Mouse (Mus musculus) splenic B cell, adult 2 months (primary cell): ENCODE results near the gene Uhrf2.

Source experiments
- DNase-seq: peaks from one replicate; pipeline ENCODE4 v3.0.0-alpha.2; 2011; ENCODE audit warnings: low read depth, low spot score
- H3K27me3 ChIP-seq: 2 replicates; pipeline ENCODE4 v1.6.1; 2012; ENCODE audit warnings: mild to moderate bottlenecking, low read length, moderate library complexity, mixed read lengths; ENCODE audit not compliant: control insufficient read depth, poor library complexity, insufficient read depth, severe bottlenecking
- H3K36me3 ChIP-seq: 2 replicates; pipeline ENCODE4 v1.6.1; 2012; ENCODE audit warnings: mild to moderate bottlenecking, low read length, moderate library complexity, mixed read lengths; ENCODE audit not compliant: control insufficient read depth, poor library complexity, insufficient read depth, severe bottlenecking

Gene Uhrf2

DNA sequence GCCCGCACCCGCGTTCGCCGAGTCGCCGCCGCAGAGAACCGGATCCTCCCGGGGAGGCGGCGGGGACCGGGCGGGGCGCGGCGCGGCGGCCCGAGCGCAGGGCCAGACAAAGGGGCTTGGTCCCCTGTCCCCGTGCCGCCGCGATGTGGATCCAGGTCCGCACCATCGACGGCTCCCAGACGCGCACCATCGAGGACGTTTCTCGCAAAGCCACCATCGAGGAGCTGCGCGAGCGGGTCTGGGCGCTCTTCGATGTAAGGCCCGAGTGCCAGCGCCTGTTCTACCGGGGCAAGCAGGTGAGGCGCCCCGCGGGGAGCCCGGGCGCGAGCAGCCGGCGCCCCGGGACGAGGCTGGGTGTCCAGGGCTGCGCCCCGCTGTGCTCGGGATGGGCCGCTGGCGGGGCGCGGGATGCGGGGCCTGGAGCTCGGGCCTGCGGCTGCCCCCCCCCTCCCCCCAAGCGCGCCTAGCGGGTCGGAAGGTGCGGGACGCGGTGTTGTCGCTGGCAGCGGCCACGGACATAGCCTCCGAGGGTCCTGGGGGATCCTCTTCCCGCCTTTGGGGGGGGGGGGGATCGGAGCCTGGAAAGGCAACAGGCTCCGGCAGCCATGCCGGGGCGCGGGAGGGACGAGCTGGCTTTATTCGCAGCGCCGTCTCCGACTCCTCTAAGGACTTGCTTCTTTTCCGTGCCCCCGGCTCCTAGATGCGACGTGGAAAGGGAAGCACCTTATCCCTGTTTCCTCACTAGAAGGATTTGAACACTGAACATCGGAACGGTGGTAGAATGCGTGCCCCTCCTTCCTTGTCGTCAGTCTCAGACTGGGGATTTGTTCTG, 539 bp downstream of the Uhrf2 start:
- no peak for DNase-seq
- H3K36me3 ChIP-seq = no peaks in the 10 kb centered on the region

DNA sequence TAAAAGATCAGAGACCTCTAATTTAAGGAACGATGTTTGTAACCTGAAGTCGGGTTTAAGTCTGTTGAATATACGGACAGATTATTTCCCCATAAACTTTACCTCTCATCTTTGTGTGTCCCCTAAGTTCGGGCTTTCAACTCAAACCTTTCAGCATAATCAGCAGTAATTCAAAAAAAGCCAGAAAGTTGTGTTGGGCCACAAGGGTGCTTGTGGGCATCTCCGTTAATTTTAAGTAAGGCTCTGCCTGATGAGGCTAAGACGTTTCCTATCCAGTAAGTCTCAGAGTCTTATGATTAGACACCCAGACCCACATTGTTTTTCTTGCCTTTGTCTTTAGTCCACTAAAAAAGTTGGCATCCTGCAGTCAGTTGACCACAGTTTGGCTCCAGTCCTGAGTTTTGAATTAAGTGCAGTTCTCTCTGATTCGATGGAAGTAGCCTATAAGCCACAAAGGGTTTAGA, 1.2 kb downstream of the Uhrf2 start:
- H3K36me3 ChIP-seq = no peaks in the 10 kb centered on the region
- H3K27me3 ChIP-seq = no peaks in the 10 kb centered on the region
- DNase-seq = peak; percentile 22

More for the DNA sequence above, 539 bp downstream of the Uhrf2 start:
- H3K27me3 ChIP-seq = no peaks in the 10 kb centered on the region

GRCm38 (mm10) chr19:30032206-30032605, 1.9 kb downstream of the Uhrf2 start:
- H3K27me3 ChIP-seq = no peaks in the 10 kb centered on the region
- no peak for DNase-seq

GRCm38 (mm10) chr19:30035361-30035760, 5.0 kb downstream of the Uhrf2 start:
- Histone ChIP-seq H3K27me3 (no peaks in the 10 kb centered on the region), H3K36me3 (no peaks in the 10 kb centered on the region)
- DNase-seq = no peak

More at GRCm38 (mm10) chr19:30032206-30032605, 1.9 kb downstream of the Uhrf2 start:
- no peaks in the 10 kb centered on the region for H3K36me3 ChIP-seq

GRCm38 (mm10) chr19:30043691-30044090, 13.4 kb downstream of the Uhrf2 start:
- Histone ChIP-seq H3K27me3 (no peaks in the 10 kb centered on the region), H3K36me3 (peaks cover 2% of the 10 kb centered on the region; the same call in 1 of the 2 replicates)
- peak; percentile 61 for DNase-seq

DNA sequence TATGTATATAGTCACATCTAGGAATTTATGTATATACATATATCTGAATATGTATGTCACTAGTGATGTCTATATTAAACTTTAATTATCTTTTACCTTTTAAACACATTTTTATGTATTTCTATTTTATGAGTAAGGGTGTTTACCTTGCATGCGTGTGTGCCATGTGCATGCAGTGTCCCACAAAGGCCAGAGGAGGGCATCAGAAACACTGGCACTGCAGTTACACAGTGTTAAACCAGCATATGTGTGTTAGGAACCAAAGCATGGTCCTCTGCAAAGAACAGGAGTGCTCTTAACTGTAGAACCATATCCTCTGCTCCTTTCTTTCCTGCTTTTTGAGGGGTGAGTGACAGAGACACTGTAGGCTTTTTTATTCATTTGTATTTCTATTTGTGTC, 14.3 kb downstream of the Uhrf2 start:
- peaks cover 2% of the 10 kb centered on the region; the same call in 1 of the 2 replicates for H3K36me3 ChIP-seq
- no peak for DNase-seq
- H3K27me3 ChIP-seq = no peaks in the 10 kb centered on the region

GRCm38 (mm10) chr19:30045857-30046256, 15.5 kb downstream of the Uhrf2 start:
- no peaks in the 10 kb centered on the region for H3K27me3 ChIP-seq
- peaks cover 2% of the 10 kb centered on the region; the same call in 1 of the 2 replicates for H3K36me3 ChIP-seq
- peak; percentile 68 for DNase-seq

- Histone ChIP-seq H3K36me3 (no peaks in the 10 kb centered on the region), H3K27me3 (no peaks in the 10 kb centered on the region)
- DNase-seq = no peak
Observed at GRCm38 (mm10) chr19:30050584-30050983, 20.3 kb downstream of the Uhrf2 start.

DNA sequence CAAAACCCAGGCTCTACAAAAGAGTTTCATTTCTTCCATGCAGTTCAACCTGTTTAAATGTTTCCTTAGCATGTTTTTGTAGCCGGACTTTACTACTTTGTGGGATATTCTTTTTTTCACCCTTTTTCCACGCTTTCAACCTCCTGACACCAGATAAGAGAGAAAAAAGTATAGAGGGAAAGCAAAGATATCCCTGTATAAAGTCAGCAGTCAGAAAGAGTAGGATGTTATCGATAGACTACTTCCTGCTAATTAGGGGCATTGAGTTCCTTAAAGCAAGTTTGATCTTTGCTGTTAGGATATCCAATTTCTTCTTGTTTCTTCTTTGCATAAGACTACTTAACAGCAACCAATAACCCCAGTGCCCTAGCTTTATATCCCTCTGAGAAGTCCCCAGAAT, 21.2 kb downstream of the Uhrf2 start:
- H3K27me3 ChIP-seq = no peaks in the 10 kb centered on the region
- no peaks in the 10 kb centered on the region for H3K36me3 ChIP-seq
- DNase-seq = no peak

GRCm38 (mm10) chr19:30054218-30054617, 23.9 kb downstream of the Uhrf2 start:
- no peaks in the 10 kb centered on the region for H3K36me3 ChIP-seq
- no peak for DNase-seq
- H3K27me3 ChIP-seq = no peaks in the 10 kb centered on the region

- Histone ChIP-seq H3K36me3 (no peaks in the 10 kb centered on the region), H3K27me3 (no peaks in the 10 kb centered on the region)
- DNase-seq = no peak
Observed at GRCm38 (mm10) chr19:30065797-30066196, 35.5 kb downstream of the Uhrf2 start.

GRCm38 (mm10) chr19:30090163-30090562, 59.9 kb downstream of the Uhrf2 start:
- no peak for DNase-seq
- Histone ChIP-seq H3K27me3 (no peaks in the 10 kb centered on the region), H3K36me3 (peaks cover 7% of the 10 kb centered on the region; the same call in 1 of the 2 replicates)

DNA sequence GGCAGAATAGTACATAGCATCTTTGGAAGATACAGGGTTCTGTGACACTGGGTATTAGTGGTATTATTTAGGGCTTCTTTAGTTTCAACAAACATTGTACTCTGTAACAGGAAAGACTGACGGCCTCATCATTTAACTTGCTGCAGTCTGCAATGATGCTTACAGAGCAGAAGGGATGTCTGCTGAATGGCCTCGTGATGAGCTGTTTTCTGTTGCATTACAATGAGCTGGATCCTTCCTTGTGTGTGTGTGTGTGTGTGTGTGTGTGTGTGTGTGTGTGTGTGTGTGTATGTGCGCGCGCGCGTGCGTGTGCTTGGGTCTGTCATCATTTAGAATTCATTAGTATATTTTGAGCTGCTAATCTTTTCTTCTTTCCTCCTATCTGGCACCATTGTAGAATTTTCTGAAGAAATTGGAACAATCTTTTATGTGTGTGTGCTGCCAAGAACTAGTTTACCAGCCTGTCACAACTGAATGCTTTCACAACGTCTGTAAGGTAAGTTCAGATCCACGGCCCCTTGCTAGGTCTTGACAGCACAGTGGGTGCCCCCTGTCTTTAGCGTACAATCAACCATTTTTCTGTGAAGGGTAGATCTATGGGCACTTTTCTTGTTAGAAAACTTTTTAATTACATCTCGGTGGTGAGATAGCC, 61.5 kb downstream of the Uhrf2 start:
- peaks cover 4% of the 10 kb centered on the region; the same call in 1 of the 2 replicates for H3K36me3 ChIP-seq
- H3K27me3 ChIP-seq = no peaks in the 10 kb centered on the region
- DNase-seq = no peak

- H3K27me3 ChIP-seq = no peaks in the 10 kb centered on the region
- DNase-seq = no peak
- no peaks in the 10 kb centered on the region for H3K36me3 ChIP-seq
Observed at GRCm38 (mm10) chr19:30096186-30096585, 65.9 kb downstream of the Uhrf2 start.

- H3K27me3 ChIP-seq = no peaks in the 10 kb centered on the region
- no peaks in the 10 kb centered on the region for H3K36me3 ChIP-seq
- no peak for DNase-seq
Observed at GRCm38 (mm10) chr19:30097039-30097438, 66.7 kb downstream of the Uhrf2 start.
